Mouse (Mus musculus) kidney, adult 8-10 months (tissue): ENCODE results near the gene Vars.

Experiments
- DNase-seq, 2 experiments: peaks; one replicate each; pipeline ENCODE4 v3.0.0; 2022

Vars gene

DNA sequence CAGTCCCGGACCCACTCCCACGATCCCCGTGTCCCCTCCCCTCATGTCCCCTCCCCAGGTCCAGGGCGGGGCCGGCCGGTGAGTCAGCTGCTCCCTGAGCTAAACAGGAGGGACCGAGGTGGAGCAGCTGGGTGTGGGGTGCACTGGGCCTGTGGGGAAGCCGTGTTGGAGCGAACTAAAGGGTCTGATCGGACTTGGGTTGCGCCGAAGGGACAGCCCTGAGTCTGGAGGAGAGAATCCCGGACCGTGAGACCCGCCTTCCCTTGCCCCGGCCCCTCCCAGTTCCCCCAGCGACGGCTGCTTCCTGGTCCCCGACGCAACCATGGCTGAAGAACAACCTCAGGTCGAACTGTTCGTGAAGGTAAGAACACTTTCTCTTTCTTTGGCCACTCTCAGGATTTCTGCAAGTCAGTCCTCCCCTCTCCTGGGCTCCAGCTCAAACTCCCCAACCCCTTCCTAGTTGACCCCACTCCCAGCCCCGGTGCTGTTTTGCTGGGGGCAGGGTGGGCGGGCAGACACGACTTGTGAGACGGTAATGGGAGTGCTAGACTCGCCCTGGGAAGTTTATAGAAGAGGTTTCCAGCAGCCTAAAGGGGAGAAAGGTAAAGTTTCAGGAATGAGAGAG is 49.5 kb downstream of the Vars start:
- peak; percentile 70 to 80 for DNase-seq

DNA sequence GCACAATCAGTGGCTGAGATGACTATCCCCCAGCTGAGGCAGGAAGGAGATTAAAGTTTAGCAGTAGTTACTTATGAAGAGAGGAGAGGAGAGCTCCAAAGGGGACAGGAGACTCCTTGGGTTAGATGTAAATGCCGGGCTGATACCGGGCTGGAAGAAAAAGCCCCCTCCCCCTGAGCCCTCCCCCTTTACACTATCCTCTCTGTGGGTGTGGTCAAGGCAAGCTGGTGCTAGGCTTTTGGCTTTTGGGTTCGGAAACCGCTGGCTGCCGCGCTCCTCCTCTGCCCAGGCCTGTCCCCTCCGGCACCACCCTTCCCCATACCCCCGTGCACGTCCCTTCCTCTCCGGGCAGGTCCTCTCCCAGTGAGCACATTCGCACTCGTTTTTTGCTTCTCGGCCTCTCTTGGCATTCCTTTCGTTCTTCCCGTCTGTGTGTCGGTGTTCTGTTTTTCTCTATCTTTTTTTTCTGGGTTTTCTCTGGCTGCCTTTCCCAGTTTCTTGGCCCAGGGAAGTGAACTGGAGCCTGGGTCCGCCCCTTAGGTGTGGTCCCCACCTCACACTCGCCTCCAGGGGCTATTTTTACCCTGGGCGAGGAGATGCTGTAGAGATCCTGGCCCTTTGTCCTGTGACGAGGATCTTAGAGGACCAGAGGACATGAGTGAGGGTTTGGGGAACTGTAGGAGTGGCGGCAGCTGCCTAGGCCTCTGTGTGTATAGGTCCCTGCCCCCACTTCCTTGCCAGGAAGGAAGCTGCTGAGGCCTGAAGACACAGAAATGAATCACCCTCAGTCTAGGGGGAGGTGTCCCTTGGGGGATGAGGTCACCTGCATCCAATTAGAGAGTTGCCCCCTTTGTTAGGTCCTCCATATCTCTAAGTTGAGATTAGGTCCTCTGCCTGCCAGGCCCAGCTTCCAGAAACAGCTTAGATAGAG is 50.6 kb downstream of the Vars start:
- DNase-seq, result peak; percentile 71 to 81

DNA sequence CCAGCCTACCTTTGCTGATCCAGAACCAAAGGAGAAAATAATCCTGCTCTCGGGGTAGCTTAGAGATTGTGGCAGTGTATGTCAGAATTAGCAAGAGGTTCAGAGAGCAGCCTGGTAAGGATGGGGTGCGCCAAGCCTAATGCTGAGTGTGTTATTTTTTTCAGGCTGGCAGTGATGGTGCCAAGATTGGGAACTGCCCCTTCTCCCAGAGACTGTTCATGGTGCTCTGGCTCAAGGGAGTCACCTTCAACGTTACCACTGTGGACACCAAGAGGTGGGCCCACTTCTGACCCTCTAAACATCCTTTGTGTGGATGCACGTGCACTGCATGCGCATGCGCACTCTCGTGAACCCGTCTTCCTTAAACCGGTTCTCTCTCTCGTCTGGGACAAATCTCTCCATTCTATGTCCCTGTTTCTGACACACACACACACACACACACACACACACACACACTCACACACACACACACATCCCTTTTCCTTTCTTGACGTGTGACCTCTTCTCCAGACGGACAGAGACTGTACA is 51.5 kb downstream of the Vars start:
- no peak for DNase-seq

DNA sequence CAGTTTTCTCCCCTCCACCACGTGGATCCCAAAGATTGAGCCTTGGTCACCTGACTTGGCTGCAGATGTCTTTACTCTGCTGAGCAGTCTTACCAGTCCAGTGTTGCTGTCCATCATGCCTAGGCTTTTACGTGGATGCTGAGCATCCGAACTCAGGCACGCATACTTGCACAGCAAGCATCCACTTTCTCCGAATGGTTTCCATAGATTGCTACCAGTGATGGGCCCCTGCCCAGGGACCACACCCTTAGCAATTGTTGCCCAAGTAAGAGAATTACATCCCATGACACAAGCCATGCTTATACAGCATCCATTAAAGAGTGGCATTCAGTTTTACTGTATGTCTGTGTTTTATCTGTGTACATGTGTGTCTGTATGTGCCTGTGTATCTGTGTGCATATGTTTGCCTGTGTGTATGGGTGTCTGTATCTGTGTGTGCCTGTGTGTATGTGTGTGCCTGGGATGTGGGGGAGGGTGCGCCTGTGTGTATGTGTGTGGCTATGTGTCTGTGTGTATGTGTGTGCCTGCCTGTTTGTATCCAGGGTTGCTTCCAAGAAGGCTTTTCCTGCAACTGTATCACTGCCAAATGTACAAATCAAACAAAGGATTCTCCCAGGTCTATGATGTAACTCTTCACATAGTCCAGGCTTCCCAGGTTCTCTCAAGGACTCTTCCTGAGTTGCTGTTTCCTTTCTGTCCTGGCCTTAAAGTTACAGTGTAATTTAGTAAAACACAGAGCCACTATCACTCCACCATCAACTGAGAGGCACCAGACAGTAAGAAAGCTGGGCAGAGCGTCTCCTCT is 55.1 kb downstream of the Vars start:
- no peak for DNase-seq

DNA sequence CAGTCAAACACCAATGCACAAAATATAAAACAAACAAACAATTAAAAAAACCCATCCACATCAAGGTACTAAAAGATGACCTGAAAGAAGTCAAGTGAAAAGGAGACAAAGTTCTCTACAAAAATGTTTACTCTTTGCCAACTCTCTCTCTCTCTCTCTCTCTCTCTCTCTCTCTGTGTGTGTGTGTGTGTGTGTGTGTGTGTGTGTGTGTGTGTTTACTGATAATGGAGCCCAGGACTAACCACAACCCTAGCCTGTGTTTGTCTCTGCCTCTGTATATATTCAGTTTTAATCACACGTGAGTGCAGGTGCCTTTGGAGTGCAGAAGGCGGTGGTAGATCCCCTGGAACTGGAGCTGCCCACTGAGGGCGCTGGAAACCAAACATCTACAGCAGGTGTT is 56.3 kb downstream of the Vars start:
- no peak for DNase-seq

DNA sequence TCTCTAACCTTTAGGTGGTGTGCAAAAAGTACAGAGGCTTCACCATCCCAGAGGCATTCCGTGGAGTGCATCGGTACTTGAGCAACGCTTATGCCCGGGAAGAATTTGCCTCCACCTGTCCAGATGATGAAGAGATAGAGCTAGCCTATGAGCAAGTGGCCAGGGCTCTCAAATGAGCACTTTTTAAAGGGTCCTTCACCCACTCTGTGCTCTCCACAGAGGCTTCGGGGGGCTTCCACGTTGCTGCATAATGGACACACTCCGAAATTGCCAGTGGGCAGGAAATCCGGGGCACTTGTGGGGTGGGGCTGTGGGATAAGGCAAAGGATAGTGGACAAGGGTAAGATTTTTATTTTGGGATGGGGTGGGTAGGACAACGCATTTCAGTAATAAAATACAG is 57.5 kb downstream of the Vars start:
- DNase-seq, result peak in 1 of 2 experiments; percentile 18

DNA sequence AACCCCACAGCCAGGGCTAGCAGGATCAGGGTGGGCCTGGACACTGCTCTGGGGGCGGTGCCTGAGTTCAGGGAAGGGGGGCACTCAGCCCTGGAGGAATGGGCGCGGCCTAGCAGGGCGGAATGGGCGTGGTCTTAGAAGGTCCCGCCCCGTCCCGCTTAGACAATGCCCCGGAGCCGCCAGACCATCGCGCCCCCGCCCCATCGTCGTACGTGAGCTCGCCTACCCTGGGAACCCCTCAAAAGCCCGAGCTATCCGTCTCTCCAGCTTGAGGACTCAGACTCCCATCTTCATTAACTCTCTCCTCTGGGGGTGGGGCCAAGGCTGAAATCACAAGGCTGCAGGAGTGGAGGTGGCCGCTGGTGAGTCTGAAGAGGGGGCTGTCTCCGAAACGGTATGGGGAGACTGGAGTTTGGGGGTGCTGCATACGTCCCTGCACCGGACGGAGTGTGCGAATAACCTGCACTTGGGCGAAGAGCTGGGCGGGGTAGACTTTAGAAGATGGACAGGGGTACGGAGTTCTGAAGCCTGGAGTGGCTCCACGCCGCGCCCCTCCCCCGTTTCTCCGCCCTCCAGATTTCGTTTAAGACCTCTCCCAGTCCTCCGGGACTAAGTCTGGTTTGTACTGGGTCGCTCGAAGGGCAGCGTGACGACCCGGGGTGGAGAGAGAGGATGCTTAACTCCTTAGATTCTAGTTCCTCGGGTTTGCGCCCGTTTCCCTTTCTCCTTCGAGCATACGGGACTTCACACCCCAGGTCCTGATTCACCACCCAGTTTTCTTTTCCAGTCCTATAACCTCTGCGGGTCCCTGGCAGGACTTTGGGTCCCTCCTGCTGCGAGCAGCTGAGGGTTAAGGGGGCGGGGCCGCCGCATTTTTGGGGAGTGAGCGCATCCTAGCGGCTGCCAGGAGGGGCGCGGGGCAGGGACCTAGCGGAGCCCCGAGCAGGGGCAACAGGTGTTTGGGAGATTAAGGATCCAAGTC is 58.4 kb downstream of the Vars start, which contains the start of gene Ddah2:
Gene Ddah2, plus strand, starts transcription at position 125 of the 982 bp plus-strand sequence.
- DNase-seq, result peak; percentile 81 to 88

DNA sequence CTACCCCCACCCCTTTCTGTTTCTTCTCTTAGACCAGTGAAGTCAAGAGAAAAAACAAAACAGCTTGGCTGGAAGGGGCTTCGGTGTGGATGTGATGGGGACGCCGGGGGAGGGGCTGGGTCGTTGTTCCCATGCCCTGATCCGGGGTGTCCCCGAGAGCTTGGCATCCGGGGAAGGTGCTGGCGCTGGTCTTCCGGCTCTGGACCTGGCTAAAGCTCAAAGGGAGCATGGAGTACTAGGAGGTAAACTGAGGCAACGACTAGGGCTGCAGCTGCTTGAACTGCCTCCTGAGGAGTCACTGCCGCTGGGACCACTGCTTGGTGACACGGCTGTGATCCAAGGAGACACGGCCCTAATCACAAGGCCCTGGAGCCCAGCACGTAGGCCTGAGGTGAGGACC is 59.3 kb downstream of the Vars start:
- no peak for DNase-seq

DNA sequence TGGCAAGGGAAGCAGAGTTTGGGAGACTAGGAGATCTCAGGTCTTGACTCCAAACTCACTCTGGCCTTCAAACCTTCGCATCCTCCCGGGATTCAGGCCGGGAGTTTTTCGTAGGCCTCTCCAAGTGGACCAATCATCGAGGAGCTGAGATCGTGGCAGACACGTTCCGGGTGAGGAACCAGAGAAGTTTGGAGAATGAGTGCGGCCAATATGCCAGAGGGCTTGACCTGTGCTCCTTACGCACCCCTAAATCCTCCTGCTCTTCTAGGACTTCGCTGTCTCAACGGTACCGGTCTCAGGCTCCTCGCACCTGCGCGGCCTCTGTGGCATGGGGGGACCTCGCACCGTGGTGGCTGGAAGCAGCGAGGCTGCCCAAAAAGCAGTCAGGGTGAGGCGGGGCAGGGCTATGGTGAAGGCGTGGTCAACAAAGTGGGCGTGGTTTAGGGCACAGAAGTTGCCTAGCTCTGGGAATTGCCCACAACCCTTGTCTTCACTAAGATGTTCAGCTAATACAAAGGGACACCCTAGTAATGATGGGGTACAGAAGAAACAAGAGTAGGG is 60.0 kb downstream of the Vars start:
- peak in 1 of 2 experiments; percentile 24 for DNase-seq

DNA sequence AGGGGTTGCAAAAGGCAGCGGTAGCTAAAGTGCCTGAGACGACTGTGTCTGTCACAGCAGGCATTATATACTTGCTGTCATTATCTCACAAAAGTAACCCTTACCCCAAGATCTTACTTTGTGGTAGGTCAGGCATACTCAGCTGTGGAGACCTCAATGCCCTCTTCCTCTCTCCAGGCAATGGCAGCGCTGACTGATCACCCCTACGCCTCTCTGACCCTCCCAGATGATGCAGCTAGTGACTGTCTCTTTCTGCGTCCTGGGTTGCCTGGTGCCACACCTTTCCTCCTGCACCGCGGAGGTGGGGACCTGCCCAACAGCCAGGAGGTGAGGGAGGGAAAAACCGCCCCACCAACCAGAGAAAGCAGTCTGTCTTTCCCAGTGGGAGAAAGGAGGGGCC is 60.5 kb downstream of the Vars start:
- no peak for DNase-seq

DNA sequence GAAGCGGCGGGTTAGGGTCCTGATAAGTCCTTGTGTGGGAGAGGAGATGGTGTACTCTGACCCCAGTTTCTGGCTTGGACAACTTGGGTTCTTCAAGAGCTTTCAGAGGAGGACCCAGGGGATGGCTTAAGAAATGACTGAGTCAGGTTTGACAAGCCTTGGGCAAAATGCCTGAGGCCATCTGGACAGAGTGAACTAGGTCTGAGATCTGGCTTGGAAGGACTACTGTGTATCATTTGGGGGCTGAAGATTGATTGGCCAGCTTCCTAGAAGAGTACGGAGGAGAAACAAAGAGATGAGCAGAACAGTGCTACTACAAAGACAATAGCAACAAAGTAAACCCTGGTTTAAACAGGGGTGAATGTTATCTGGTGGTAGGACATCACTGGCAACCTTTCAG is 62.7 kb downstream of the Vars start:
- no peak for DNase-seq

DNA sequence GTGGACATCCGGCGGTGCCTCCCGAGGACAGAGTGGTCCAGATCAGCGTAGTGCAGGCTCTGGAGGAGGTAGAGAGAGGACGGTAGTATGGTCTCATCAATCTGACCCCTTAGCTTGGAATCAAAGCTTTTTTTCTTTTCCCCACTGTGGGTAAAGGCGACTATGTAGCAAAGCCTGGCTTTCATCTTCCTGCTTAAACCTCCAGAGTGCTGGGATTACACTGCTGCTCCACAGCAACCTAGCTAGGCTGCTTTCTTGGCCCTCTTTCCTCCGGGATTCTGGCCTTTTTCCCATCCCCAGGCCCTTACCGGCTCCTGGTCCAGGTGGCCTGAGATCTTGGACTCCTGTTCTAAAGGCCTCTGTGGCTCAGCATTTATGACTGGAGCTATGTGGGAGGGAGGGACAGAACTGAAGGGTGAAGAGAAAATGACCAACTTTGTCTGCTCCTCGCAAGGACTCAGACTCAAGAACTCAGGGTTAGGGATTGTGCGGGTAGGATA is 63.6 kb downstream of the Vars start:
- no peak for DNase-seq

DNA sequence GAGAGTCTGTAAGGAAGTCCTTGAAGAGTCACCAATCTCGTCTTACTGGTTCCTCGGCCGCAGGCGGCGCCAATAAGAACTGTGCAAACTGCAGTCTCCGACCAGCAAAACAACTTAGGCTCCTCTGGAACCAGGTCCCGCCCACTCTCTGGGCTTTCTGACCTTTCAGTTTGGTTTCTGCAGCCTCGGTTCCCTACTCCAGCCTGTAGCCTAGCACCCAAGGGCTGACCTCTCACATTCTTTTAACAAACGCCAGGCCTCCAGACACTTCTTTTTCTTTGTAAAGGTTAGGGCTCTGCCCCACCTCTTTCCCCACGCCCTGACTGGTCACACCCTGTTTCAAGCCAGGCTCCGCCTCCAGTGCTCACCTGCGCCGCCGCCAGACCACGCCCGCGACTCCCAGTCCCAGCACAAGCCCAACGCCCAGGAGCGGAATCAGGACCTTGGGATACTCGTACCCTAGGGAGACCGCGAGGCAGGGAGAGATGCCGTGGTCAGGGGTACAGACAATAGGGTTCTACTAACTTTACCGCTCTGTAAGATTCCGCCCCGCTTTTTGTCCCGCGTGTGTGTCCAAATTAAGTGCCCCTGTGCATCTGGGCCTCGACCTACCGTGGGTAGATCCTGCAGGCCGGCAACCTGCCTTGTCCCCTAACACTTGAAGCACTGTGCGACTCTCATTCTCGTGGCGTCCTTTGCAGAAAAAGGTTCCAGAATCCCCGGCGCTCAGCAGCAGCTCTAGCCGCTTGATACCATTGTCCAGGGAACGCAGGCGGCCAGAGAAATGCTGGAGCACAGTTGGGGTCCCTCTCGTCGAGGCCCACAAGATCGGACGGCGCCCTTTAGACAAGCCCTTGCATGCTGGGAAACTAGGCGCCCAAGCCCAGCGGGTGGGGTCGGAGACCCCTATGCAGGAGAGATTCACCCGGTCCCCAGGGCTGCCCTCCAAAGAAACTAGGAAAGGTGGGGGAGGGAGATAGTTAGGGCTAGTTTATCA is 64.5 kb downstream of the Vars start, which contains the start of gene Ly6g6c:
Gene Ly6g6c, plus strand, starts transcription at position 438 of the 997 bp plus-strand sequence.
- DNase-seq, result peak; percentile 73 to 78
